Mouse (Mus musculus) forebrain, embryonic 12.5 days (tissue): Measurements from ENCODE around the gene Aox2. TPM values are rescaled to one million over a fixed set of nuclear protein-coding genes. Genes with fewer than 3 reads are reported as not detected.

ENCODE experiments used
- ATAC-seq: fragments of 200-750 bp; cut with Nextera tagmentation; 2 replicates; pipeline ENCODE4 v1.8.0; 2017; ENCODE audit warnings: moderate TSS enrichment; ENCODE audit not compliant: low FRiP score
- H3K27ac ChIP-seq: fragments of 300-500 bp; sonication (generic); 2 replicates; pipeline ENCODE4 v1.5.1; 2016; ENCODE audit warnings: mild to moderate bottlenecking
- H3K27me3 ChIP-seq: fragments of 300-500 bp; sonication (generic); 2 replicates; pipeline ENCODE4 v1.6.1; 2016; ENCODE audit warnings: mild to moderate bottlenecking
- H3K36me3 ChIP-seq: fragments of 300-500 bp; sonication (generic); replicated peaks from 2 replicates; pipeline ENCODE4 v1.6.1; 2016; ENCODE audit warnings: mild to moderate bottlenecking
- H3K4me1 ChIP-seq: fragments of 300-500 bp; sonication (generic); 2 replicates; pipeline ENCODE4 v1.6.1; 2016
- H3K4me2 ChIP-seq: fragments of 300-500 bp; sonication (generic); 2 replicates; pipeline ENCODE4 v1.6.1; 2016; ENCODE audit warnings: mild to moderate bottlenecking, moderate library complexity
- H3K4me3 ChIP-seq: fragments of 300-500 bp; sonication (generic); replicated peaks from 2 replicates; pipeline ENCODE4 v1.5.1; 2016; ENCODE audit warnings: mild to moderate bottlenecking
- H3K9ac ChIP-seq: fragments of 300-500 bp; sonication (generic); 2 replicates; pipeline ENCODE4 v1.6.1; 2016; ENCODE audit warnings: mild to moderate bottlenecking
- H3K9me3 ChIP-seq: fragments of 300-500 bp; sonication (generic); 2 replicates; pipeline ENCODE4 v1.6.1; 2016
- WGBS: fragments of 180-500 bp; shearing (Covaris S2); methylation state at CpG from one replicate; pipeline ENCODE4 v1.1.7; 2016; 5-methylcytosine and 5-hydroxymethylcytosine counted together
- polyA plus RNA-seq: library from polyadenylated mRNA; unstranded; fragments of >200 nt; fragmentation: Nextera tagmentation; extraction: Ambion mirVana; gene quantifications from 2 replicates; pipeline ENCODE4 v1.2.1, GENCODE M21; 2016

The Aox2 gene
- polyA plus RNA-seq, 1 experiment from 2014 or later: 0.09 TPM

- Histone ChIP-seq H3K27ac (no peak overlapping the region), H3K27me3 (no peaks in the 10 kb centered on the region), H3K4me1 (no peaks in the 10 kb centered on the region), H3K4me2 (no peak overlapping the region), H3K36me3 (no peaks in the 10 kb centered on the region), H3K4me3 (no peak overlapping the region), H3K9me3 (no peaks in the 10 kb centered on the region), H3K9ac (no peak overlapping the region)
- 82% methylated on average over 3 of the region's 3 CpGs for WGBS
- ATAC-seq: no peak
Measured at GRCm38 (mm10) chr1:58260311-58260710, 17.8 kb upstream of the Aox2 start.

GRCm38 (mm10) chr1:58268231-58268630 lies 9.9 kb upstream of the Aox2 start:
- H3K27me3 ChIP-seq: no peaks in the 10 kb centered on the region
- no peaks in the 10 kb centered on the region for H3K4me1 ChIP-seq
- H3K36me3 ChIP-seq: no peaks in the 10 kb centered on the region
- no peak for ATAC-seq
- 90% methylated on average over 2 of the region's 2 CpGs for WGBS
- H3K4me2 ChIP-seq: no peak overlapping the region
- no peak overlapping the region for H3K27ac ChIP-seq
- no peaks in the 10 kb centered on the region for H3K9me3 ChIP-seq
- no peak overlapping the region for H3K4me3 ChIP-seq
- H3K9ac ChIP-seq: no peak overlapping the region

GRCm38 (mm10) chr1:58270807-58271569 lies 7.1 kb upstream of the Aox2 start:
- ATAC-seq: no peak
- Histone ChIP-seq H3K27me3 (no peaks in the 10 kb centered on the region), H3K36me3 (no peaks in the 10 kb centered on the region), H3K9ac (no peak overlapping the region), H3K9me3 (no peaks in the 10 kb centered on the region), H3K4me1 (no peaks in the 10 kb centered on the region), H3K27ac (no peak overlapping the region), H3K4me2 (no peak overlapping the region), H3K4me3 (no peak overlapping the region)
- WGBS: 63% methylated on average over 6 of the region's 6 CpGs

- 24% methylated on average over 9 of the region's 9 CpGs for WGBS
- Histone ChIP-seq H3K4me2 (no peak overlapping the region), H3K27ac (no peak overlapping the region), H3K9me3 (no peaks in the 10 kb centered on the region), H3K27me3 (no peaks in the 10 kb centered on the region), H3K4me1 (no peaks in the 10 kb centered on the region; the same call in 1 of the 2 replicates), H3K4me3 (no peak overlapping the region), H3K36me3 (no peaks in the 10 kb centered on the region), H3K9ac (no peak overlapping the region)
- ATAC-seq: no peak
Measured at GRCm38 (mm10) chr1:58275879-58276278, 2.2 kb upstream of the Aox2 start.

GRCm38 (mm10) chr1:58278513-58278912 lies 387 bp downstream of the Aox2 start:
- no peaks in the 10 kb centered on the region for H3K9me3 ChIP-seq
- ATAC-seq: no peak
- no peak overlapping the region for H3K9ac ChIP-seq
- no peak overlapping the region for H3K4me3 ChIP-seq
- no peaks in the 10 kb centered on the region for H3K27me3 ChIP-seq
- no peak overlapping the region for H3K4me2 ChIP-seq
- 65% methylated on average over 7 of the region's 7 CpGs for WGBS
- no peak overlapping the region for H3K27ac ChIP-seq
- no peaks in the 10 kb centered on the region for H3K36me3 ChIP-seq
- no peaks in the 10 kb centered on the region; the same call in 1 of the 2 replicates for H3K4me1 ChIP-seq

GRCm38 (mm10) chr1:58280381-58280780 lies 2.3 kb downstream of the Aox2 start:
- whole genome bisulfite sequencing: 91% methylated on average over 4 of the region's 4 CpGs
- Histone ChIP-seq H3K27ac (no peak overlapping the region), H3K4me3 (no peak overlapping the region), H3K9ac (no peak overlapping the region), H3K4me1 (no peaks in the 10 kb centered on the region; the same call in 1 of the 2 replicates), H3K4me2 (no peak overlapping the region), H3K9me3 (no peaks in the 10 kb centered on the region), H3K36me3 (no peaks in the 10 kb centered on the region), H3K27me3 (no peaks in the 10 kb centered on the region)
- no peak for ATAC-seq

GRCm38 (mm10) chr1:58280939-58281624 lies 3.0 kb downstream of the Aox2 start:
- ATAC-seq: no peak
- 77% methylated on average over 13 of the region's 13 CpGs for WGBS
- Histone ChIP-seq H3K27ac (no peak overlapping the region), H3K4me1 (no peaks in the 10 kb centered on the region; the same call in 1 of the 2 replicates), H3K4me2 (no peak overlapping the region), H3K27me3 (no peaks in the 10 kb centered on the region), H3K9ac (no peak overlapping the region), H3K36me3 (no peaks in the 10 kb centered on the region), H3K9me3 (no peaks in the 10 kb centered on the region), H3K4me3 (no peak overlapping the region)

GRCm38 (mm10) chr1:58281625-58281988 lies 3.5 kb downstream of the Aox2 start:
- H3K9me3 ChIP-seq: no peaks in the 10 kb centered on the region
- no peak overlapping the region for H3K4me3 ChIP-seq
- no peak overlapping the region for H3K27ac ChIP-seq
- no peaks in the 10 kb centered on the region; the same call in 1 of the 2 replicates for H3K4me1 ChIP-seq
- WGBS: 69% methylated on average over 4 of the region's 4 CpGs
- H3K4me2 ChIP-seq: no peak overlapping the region
- H3K27me3 ChIP-seq: no peaks in the 10 kb centered on the region
- H3K36me3 ChIP-seq: no peaks in the 10 kb centered on the region
- no peak for ATAC-seq
- H3K9ac ChIP-seq: no peak overlapping the region

GRCm38 (mm10) chr1:58284505-58284904 lies 6.4 kb downstream of the Aox2 start:
- WGBS: 64% methylated on average over 7 of the region's 7 CpGs
- ATAC-seq: no peak

GRCm38 (mm10) chr1:58288091-58288490 lies 10.0 kb downstream of the Aox2 start:
- Histone ChIP-seq H3K27ac (no peak overlapping the region), H3K36me3 (no peaks in the 10 kb centered on the region), H3K9ac (no peak overlapping the region), H3K4me1 (peaks cover 4% of the 10 kb centered on the region; the same call in 1 of the 2 replicates), H3K4me3 (no peak overlapping the region), H3K4me2 (no peak overlapping the region), H3K9me3 (no peaks in the 10 kb centered on the region), H3K27me3 (no peaks in the 10 kb centered on the region)
- no peak for ATAC-seq
- 90% methylated on average over 3 of the region's 3 CpGs for WGBS

More at GRCm38 (mm10) chr1:58284505-58284904, 6.4 kb downstream of the Aox2 start:
- Histone ChIP-seq H3K4me1 (no peaks in the 10 kb centered on the region; the same call in 1 of the 2 replicates), H3K36me3 (no peaks in the 10 kb centered on the region), H3K27me3 (no peaks in the 10 kb centered on the region), H3K9ac (no peak overlapping the region), H3K4me2 (no peak overlapping the region), H3K4me3 (no peak overlapping the region), H3K9me3 (no peaks in the 10 kb centered on the region), H3K27ac (no peak overlapping the region)

- no peak overlapping the region for H3K4me3 ChIP-seq
- H3K27ac ChIP-seq: no peak overlapping the region
- H3K36me3 ChIP-seq: no peaks in the 10 kb centered on the region
- 30% methylated on average over 16 of the region's 16 CpGs for WGBS
- no peak for ATAC-seq
- no peak overlapping the region for H3K4me2 ChIP-seq
- H3K27me3 ChIP-seq: no peaks in the 10 kb centered on the region
- H3K9me3 ChIP-seq: no peaks in the 10 kb centered on the region
- H3K4me1 ChIP-seq: peaks cover 4% of the 10 kb centered on the region; the same call in 1 of the 2 replicates
- H3K9ac ChIP-seq: no peak overlapping the region
Measured at GRCm38 (mm10) chr1:58289863-58290469, 11.8 kb downstream of the Aox2 start.

- 67% methylated on average over 13 of the region's 13 CpGs for WGBS
- no peak overlapping the region for H3K27ac ChIP-seq
Measured at GRCm38 (mm10) chr1:58291394-58292300, 13.5 kb downstream of the Aox2 start.

More at GRCm38 (mm10) chr1:58291394-58292300, 13.5 kb downstream of the Aox2 start:
- Histone ChIP-seq H3K4me3 (no peak overlapping the region), H3K4me1 (peaks cover 4% of the 10 kb centered on the region; the same call in 1 of the 2 replicates), H3K36me3 (no peaks in the 10 kb centered on the region), H3K9me3 (no peaks in the 10 kb centered on the region), H3K27me3 (no peaks in the 10 kb centered on the region), H3K4me2 (no peak overlapping the region), H3K9ac (no peak overlapping the region)
- no peak for ATAC-seq
